Mouse (Mus musculus) hindbrain, embryonic 16.5 days (tissue): ENCODE data around the gene 4930544D05Rik. TPM values are rescaled to one million over a fixed set of nuclear protein-coding genes. Genes with fewer than 3 reads are reported as not detected.
A peak's percentile ranks its signal among the peaks of the same experiment; 100 is the strongest.

Source experiments
- ATAC-seq: fragments of 200-750 bp; cut with Nextera tagmentation; 2 replicates; pipeline ENCODE4 v1.8.0; 2017; ENCODE audit warnings: moderate TSS enrichment, moderate library complexity
- H3K27ac ChIP-seq: fragments of 300-500 bp; sonication (generic); 2 replicates; pipeline ENCODE4 v1.5.1; 2014; ENCODE audit warnings: low read depth, mild to moderate bottlenecking, control low read depth, low read length, moderate library complexity
- H3K27me3 ChIP-seq: fragments of 300-500 bp; sonication (generic); replicated peaks from 2 replicates; pipeline ENCODE4 v1.6.1; 2014; ENCODE audit warnings: low read length; ENCODE audit not compliant: control insufficient read depth, insufficient read depth
- H3K36me3 ChIP-seq: fragments of 300-500 bp; sonication (generic); 2 replicates; pipeline ENCODE4 v1.6.1; 2014; ENCODE audit warnings: mild to moderate bottlenecking, low read length, moderate library complexity, mixed read lengths; ENCODE audit not compliant: control insufficient read depth, insufficient read depth
- H3K4me1 ChIP-seq: fragments of 300-500 bp; sonication (generic); 2 replicates; pipeline ENCODE4 v1.6.1; 2014; ENCODE audit warnings: low read depth, low read length; ENCODE audit not compliant: control insufficient read depth, insufficient read depth
- H3K4me2 ChIP-seq: fragments of 300-500 bp; sonication (generic); 2 replicates; pipeline ENCODE4 v1.6.1; 2014; ENCODE audit warnings: mild to moderate bottlenecking, low read length, control low read depth, moderate library complexity
- H3K4me3 ChIP-seq: fragments of 300-500 bp; sonication (generic); 2 replicates; pipeline ENCODE4 v1.5.1; 2014; ENCODE audit warnings: mild to moderate bottlenecking, low read length, control low read depth, moderate library complexity
- H3K9ac ChIP-seq: fragments of 300-500 bp; sonication (generic); 2 replicates; pipeline ENCODE4 v1.6.1; 2014; ENCODE audit warnings: low read depth, mild to moderate bottlenecking, control low read depth, low read length, moderate library complexity
- H3K9me3 ChIP-seq: fragments of 300-500 bp; sonication (generic); 2 replicates; pipeline ENCODE4 v1.6.1; 2014; ENCODE audit warnings: mild to moderate bottlenecking, low read length, moderate library complexity; ENCODE audit not compliant: control insufficient read depth
- WGBS: fragments of 180-500 bp; shearing (Covaris S2); extraction: QIAGEN DNeasy Blood & Tissue Kit; methylation state at CpG from one replicate; pipeline ENCODE4 v1.1.7; 2014; 5-methylcytosine and 5-hydroxymethylcytosine counted together
- polyA plus RNA-seq: library from polyadenylated mRNA; unstranded; fragments of >200 nt; fragmentation: Nextera tagmentation; extraction: Ambion mirVana; gene quantifications from 2 replicates; pipeline ENCODE4 v1.2.1, GENCODE M21; 2015

Gene 4930544D05Rik
- polyA plus RNA-seq, 1 experiment from 2014 or later, result not detected

GRCm38 (mm10) chr11:70651391-70651790 lies 35.7 kb downstream of the 4930544D05Rik start:
- no peak overlapping the region for H3K27ac ChIP-seq
- H3K9ac ChIP-seq, result no peak overlapping the region
- no peaks in the 10 kb centered on the region for H3K9me3 ChIP-seq
- H3K4me2 ChIP-seq, result no peak overlapping the region
- H3K4me3 ChIP-seq, result no peak overlapping the region
- H3K4me1 ChIP-seq, result peaks cover 37% of the 10 kb centered on the region
- 85% methylated on average over 2 of the region's 2 CpGs for WGBS
- no peak for ATAC-seq
- H3K36me3 ChIP-seq, result peaks cover 20% of the 10 kb centered on the region
- no peaks in the 10 kb centered on the region for H3K27me3 ChIP-seq

- ATAC-seq, result no peak
- no peak overlapping the region; the same call in 1 of the 2 replicates for H3K27ac ChIP-seq
Measured at GRCm38 (mm10) chr11:70652029-70652883, 36.6 kb downstream of the 4930544D05Rik start.

GRCm38 (mm10) chr11:70652884-70653344 lies 37.3 kb downstream of the 4930544D05Rik start:
- 65% methylated on average over 6 of the region's 6 CpGs for WGBS
- peak overlapping the region; percentile 100 for H3K4me3 ChIP-seq
- ATAC-seq, result no peak
- H3K4me2 ChIP-seq, result peak overlapping the region; percentile 64
- H3K36me3 ChIP-seq, result peaks cover 20% of the 10 kb centered on the region
- no peaks in the 10 kb centered on the region for H3K27me3 ChIP-seq
- peaks cover 37% of the 10 kb centered on the region for H3K4me1 ChIP-seq
- H3K9ac ChIP-seq, result peak overlapping the region; percentile 99
- no peaks in the 10 kb centered on the region for H3K9me3 ChIP-seq
- peak overlapping the region; percentile 98 for H3K27ac ChIP-seq

More at GRCm38 (mm10) chr11:70652029-70652883, 36.6 kb downstream of the 4930544D05Rik start:
- no peaks in the 10 kb centered on the region for H3K27me3 ChIP-seq
- peak overlapping the region; percentile 100 for H3K4me3 ChIP-seq
- peaks cover 40% of the 10 kb centered on the region for H3K4me1 ChIP-seq
- 72% methylated on average over 12 of the region's 12 CpGs for WGBS
- no peak overlapping the region; the same call in 1 of the 2 replicates for H3K9ac ChIP-seq
- H3K4me2 ChIP-seq, result peak overlapping the region; percentile 64
- no peaks in the 10 kb centered on the region for H3K9me3 ChIP-seq
- H3K36me3 ChIP-seq, result peaks cover 20% of the 10 kb centered on the region

DNA sequence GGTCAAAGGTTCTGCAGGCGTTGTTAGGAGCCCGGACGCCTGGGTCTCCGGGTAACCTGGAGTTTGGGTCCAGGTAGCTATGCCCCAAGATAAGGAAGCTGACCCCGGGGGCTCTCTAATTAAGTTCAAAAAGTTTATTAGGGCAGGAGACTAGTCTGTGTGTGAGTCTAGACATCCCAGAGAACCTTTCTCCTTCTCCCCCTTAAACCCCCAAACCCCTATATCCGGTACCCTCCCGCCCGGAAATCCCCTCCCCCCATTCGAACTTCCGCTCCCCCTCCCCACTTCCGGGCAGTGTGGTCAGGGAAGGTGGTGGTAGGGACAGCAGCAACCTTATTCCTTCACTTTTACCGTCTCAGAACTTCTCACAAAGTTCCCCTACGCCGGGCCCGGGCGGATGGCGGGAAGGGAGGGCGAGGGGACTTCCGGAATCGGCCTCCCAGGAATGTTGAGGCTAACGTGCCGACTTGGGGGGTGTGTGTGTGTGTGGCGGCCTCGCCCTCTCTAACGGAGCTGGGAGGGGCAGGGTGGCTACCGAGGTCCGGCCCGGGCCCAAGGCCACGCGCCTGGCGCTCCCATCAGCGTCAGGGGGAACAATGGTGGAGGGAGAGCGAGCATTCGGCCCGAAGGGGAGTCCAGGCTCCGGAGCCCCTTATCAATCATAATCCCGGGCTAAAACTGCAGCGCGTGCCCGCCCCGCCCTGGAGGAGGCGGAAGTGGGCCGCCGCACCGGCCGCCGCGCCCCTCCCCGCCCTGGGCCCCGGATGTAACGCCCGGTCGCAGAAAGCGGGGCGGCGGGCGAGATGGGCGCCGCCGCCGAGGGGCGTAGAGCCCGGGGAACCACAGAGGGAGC lies 37.9 kb downstream of the 4930544D05Rik start:
- Histone ChIP-seq H3K4me2 (peak overlapping the region; percentile 64), H3K27me3 (no peaks in the 10 kb centered on the region), H3K27ac (peak overlapping the region; percentile 98), H3K9me3 (no peaks in the 10 kb centered on the region), H3K4me1 (peaks cover 31% of the 10 kb centered on the region), H3K36me3 (peaks cover 20% of the 10 kb centered on the region), H3K9ac (peak overlapping the region; percentile 99), H3K4me3 (peak overlapping the region; percentile 100)
- WGBS, result 0% methylated on average over 49 of the region's 63 CpGs
- peak; percentile 70 for ATAC-seq

DNA sequence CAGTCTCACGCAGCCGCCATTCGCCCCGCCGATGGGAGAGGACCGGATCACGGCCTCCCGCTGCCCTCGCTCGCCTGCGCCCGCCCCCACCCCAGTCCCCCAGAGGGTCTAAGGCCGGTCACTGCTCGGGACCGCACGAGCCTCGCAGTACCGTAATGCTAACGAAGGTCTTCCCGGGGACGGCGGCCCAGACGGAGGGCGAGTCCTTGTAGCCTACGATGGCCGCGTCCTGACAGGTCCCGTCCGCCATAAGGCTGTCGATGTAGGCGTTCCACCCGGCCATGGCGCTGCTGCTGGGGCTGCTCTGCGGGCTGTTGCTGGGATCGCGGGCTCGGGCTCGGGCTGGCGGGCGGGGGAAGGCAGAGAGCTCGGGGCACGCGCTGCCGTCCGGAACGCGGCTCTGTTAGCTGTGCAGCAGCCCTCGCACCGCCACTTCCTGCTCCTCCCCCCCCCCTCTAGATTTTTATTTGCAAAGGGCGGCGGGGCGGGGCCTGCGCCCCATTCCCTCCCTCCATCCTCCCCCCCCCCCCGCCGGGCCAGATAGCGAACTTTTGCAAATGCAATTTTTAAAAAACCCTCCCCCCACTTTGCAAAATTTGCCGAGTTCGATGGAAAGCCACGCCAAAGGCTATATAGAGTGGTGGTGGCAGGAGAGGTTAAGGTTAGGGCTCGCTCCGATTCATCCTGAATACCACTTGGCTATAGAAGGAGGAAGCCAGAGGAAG lies 38.7 kb downstream of the 4930544D05Rik start, which contains the start of gene Pfn1:
TSS of gene Pfn1 (minus strand) at position 447 of the 725 bp plus-strand sequence.
- Histone ChIP-seq H3K9ac (peak within 1 kb of the TSS; percentile 99), H3K9me3 (no peaks in the 10 kb centered on the region), H3K36me3 (peaks cover 18% of the 10 kb centered on the region), H3K4me1 (peaks cover 27% of the 10 kb centered on the region), H3K27ac (peak within 1 kb of the TSS; percentile 98), H3K4me3 (peak within 1 kb of the TSS; percentile 100), H3K4me2 (peak within 1 kb of the TSS; percentile 64), H3K27me3 (no peaks in the 10 kb centered on the region)
- under 1% methylated on average over 48 of the region's 61 CpGs for WGBS
- peak; percentile 41 for ATAC-seq

GRCm38 (mm10) chr11:70654923-70655570 lies 39.4 kb downstream of the 4930544D05Rik start:
- peak overlapping the region; percentile 100 for H3K4me3 ChIP-seq
- no peaks in the 10 kb centered on the region for H3K9me3 ChIP-seq
- H3K27me3 ChIP-seq, result no peaks in the 10 kb centered on the region
- peak; percentile 57 for ATAC-seq
- H3K36me3 ChIP-seq, result peaks cover 11% of the 10 kb centered on the region
- H3K27ac ChIP-seq, result peak overlapping the region; percentile 98
- 0% methylated on average over 46 of the region's 48 CpGs for WGBS
- peak overlapping the region; percentile 99 for H3K9ac ChIP-seq
- peak overlapping the region; percentile 64 for H3K4me2 ChIP-seq
- peaks cover 27% of the 10 kb centered on the region for H3K4me1 ChIP-seq

DNA sequence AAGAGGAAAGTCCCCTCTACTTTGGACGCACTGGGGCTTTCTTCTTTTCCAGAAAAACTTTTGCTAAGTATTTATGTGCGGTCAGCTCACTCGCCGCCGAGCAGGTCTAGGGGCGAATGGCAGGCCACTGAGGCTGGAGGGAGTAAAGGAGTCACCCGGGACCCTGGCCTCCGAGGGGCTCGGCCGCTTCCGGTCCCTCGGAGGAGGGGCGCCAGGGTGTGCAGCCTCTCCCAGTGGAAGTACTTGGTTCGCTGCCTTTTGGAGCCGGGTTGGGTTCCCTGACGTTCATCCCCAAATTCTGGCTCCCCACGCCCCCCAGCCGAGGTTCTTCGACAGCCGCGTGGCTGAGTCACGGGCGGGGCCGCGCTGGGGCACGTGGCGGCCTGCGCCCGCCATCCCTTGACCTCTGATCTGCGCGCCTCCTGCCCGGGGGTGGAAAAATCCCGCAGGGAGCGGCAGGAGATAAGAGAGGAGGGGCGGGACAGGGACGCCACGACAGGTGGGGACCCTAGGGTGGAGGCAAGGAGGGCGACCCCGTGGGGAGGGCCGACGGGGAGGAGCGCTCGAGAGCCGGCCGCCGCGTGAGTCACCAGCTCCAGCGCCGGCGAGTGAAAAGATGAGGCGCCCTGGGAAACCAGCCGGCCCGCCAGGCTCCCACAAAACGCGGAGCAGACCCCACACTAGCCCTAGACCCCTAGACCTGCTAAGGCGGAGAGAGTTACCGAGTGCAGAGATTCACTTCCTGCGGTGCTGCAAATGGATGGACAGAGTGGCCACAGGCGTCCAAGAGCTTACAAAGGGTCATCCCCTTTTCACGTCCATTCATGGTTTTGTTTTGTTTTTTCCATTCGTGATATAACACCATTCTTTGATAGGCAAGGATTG lies 40.2 kb downstream of the 4930544D05Rik start:
- H3K9me3 ChIP-seq, result no peaks in the 10 kb centered on the region
- no peaks in the 10 kb centered on the region for H3K27me3 ChIP-seq
- H3K4me2 ChIP-seq, result peak overlapping the region; percentile 64
- H3K9ac ChIP-seq, result peak overlapping the region; percentile 99
- no peak for ATAC-seq
- H3K4me3 ChIP-seq, result peak overlapping the region; percentile 100
- peak overlapping the region; percentile 98 for H3K27ac ChIP-seq
- peaks cover 11% of the 10 kb centered on the region for H3K36me3 ChIP-seq
- peaks cover 27% of the 10 kb centered on the region for H3K4me1 ChIP-seq
- WGBS, result under 1% methylated on average over 57 of the region's 61 CpGs
